Mouse (Mus musculus): ENCODE results near the gene Ube2h.

- TF ChIP-seq CTCF (IDR thresholded peaks at IDR 0.05) = no peak
- TF ChIP-seq POLR2A (IDR thresholded peaks at IDR 0.05; ENCODE audit: insufficient read depth, low read depth, low read length) = no peak
- no peak for TF ChIP-seq EP300 (IDR thresholded peaks at IDR 0.05; ENCODE audit: insufficient read depth, low read depth, low read length)
These were observed 7.7 kb upstream of the Ube2h start for GRCm38 (mm10) chr6:30312006-30312405.

Data from heart, adult 2 months (tissue).